Mouse (Mus musculus): ENCODE measurements around the gene Zbtb40. TPM values are rescaled to one million over a fixed set of nuclear protein-coding genes. Genes with fewer than 3 reads are reported as not detected.

Zbtb40 gene
- total RNA-seq, 2 experiments from 2014 or later = 7.9 to 8.1 TPM

- no peak for DNase-seq (ENCODE audit: low spot score)
These were observed 15.3 kb downstream of the Zbtb40 start for GRCm38 (mm10) chr4:137033115-137033887.

GRCm38 (mm10) chr4:137032456-137032855 is 16.1 kb downstream of the Zbtb40 start:
- DNase-seq (ENCODE audit: low spot score) = no peak

GRCm38 (mm10) chr4:137031319-137031718 is 17.3 kb downstream of the Zbtb40 start:
- DNase-seq (ENCODE audit: low spot score) = no peak

DNA sequence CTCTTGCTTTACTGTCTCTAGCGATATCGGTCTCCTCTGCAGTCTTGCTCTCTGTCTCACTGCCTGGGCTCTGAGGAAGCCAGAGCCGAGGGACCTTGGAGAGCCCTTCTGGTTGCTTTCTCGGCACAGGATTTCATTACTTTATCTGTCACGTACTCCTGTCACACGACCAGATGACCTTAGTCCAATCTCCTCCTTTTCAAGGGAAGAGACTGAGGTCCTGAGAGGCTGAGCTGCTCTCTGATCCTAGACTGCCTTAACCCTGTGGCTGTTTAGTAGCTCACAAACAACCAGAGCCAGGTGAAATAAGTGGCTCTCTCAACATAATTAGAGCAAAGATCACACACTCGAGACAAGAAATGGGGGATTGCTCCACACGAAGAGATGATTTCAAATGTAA is 19.3 kb downstream of the Zbtb40 start:
- no peak for DNase-seq (ENCODE audit: low spot score)

- DNase-seq (ENCODE audit: low spot score) = no peak
These were observed 21.6 kb downstream of the Zbtb40 start for GRCm38 (mm10) chr4:137027051-137027450.

- no peak for DNase-seq (ENCODE audit: low spot score)
These were observed 23.0 kb downstream of the Zbtb40 start for GRCm38 (mm10) chr4:137025570-137025969.

GRCm38 (mm10) chr4:137025133-137025532 is 23.5 kb downstream of the Zbtb40 start:
- DNase-seq (ENCODE audit: low spot score) = no peak

GRCm38 (mm10) chr4:137020065-137020464 is 28.5 kb downstream of the Zbtb40 start:
- no peak for DNase-seq (ENCODE audit: low spot score)

GRCm38 (mm10) chr4:137015934-137016333 is 32.7 kb downstream of the Zbtb40 start:
- DNase-seq (ENCODE audit: low spot score) = no peak

DNA sequence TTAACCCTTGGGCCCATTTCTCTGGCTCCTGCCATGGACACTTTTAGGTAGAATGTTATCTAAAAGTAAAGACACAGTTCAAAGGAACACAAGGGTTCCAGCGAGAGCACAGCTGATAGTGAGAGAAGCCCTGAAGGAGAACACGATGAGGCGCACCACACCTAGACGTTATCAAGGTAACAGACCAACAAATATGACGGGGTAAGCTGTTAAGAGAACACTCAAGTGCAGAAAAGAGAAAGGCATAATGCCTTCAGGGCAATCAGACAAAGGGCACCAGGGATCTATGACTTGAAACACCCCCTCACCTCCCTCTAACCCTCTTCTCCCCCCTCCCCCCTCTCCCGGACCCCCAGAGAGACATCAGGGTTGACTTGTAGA is 33.1 kb downstream of the Zbtb40 start:
- DNase-seq (ENCODE audit: low spot score) = no peak

GRCm38 (mm10) chr4:137014654-137015475 is 33.7 kb downstream of the Zbtb40 start:
- DNase-seq (ENCODE audit: low spot score) = peak; percentile 8

GRCm38 (mm10) chr4:137014124-137014523 is 34.5 kb downstream of the Zbtb40 start:
- DNase-seq (ENCODE audit: low spot score) = no peak

GRCm38 (mm10) chr4:137006966-137007365 is 41.6 kb downstream of the Zbtb40 start:
- DNase-seq (ENCODE audit: low spot score) = no peak

GRCm38 (mm10) chr4:137001825-137002224 is 46.8 kb downstream of the Zbtb40 start:
- DNase-seq (ENCODE audit: low spot score) = no peak

DNA sequence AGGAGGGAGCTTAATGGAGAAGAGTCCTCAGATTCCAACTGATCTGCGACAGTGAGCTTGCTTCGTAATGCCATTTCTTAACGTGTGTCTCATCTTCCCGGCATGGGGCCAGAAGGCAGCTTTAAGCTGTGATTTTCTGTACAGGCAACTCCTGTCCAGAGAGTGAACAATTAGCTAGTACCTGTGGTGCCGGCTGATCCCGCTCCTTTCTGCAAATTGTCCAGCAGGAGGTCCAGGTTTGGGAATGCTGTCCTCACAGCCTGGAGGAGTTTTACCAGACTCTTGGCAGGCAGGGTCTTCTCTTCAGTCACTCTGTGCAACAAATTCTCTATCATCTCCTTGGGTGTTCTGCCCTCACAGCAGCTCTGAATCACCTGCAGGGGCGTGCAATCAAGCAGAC is 47.6 kb downstream of the Zbtb40 start:
- DNase-seq (ENCODE audit: low spot score) = no peak

DNA sequence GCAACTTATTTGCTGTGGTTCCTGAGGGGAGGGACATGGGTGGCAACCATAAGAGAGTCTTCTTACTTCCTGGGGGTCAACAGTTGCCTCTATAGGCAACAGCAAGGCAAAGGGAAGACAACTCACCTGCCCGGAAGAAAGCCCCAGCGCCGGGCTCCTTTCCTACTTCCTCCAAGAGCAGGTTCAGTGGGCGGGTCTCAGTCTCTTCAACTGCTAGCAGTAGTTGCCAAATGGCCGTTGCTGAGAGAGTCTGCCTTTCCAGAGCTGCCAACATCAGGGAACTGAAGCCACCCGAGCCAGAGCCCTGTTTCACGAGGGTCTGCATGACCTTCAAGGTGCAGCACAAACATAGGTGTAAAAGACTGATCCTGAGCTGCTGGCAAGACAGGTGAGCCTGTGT is 50.2 kb downstream of the Zbtb40 start:
- DNase-seq (ENCODE audit: low spot score) = no peak

GRCm38 (mm10) chr4:136997723-136998345 is 50.8 kb downstream of the Zbtb40 start:
- DNase-seq (ENCODE audit: low spot score) = no peak

DNA sequence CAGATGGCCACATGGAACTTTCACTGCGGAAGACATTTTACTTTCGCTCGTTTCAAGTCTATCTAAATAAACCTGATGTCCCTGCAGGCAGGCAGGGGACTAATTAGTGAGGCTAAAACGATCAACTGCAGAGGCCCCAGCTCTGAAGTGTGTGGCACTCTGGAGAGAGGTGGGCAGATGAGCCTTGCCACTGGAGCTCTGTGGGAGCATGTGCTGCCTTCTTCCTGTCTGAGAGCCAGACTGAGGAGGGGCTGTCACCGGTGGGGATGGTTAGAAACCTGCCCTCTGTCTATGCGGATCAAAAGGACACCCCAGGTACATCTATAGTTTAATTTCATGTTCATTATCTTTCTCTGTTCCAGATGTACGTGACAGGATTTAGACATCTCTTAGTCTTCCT is 51.7 kb downstream of the Zbtb40 start:
- no peak for DNase-seq (ENCODE audit: low spot score)

DNA sequence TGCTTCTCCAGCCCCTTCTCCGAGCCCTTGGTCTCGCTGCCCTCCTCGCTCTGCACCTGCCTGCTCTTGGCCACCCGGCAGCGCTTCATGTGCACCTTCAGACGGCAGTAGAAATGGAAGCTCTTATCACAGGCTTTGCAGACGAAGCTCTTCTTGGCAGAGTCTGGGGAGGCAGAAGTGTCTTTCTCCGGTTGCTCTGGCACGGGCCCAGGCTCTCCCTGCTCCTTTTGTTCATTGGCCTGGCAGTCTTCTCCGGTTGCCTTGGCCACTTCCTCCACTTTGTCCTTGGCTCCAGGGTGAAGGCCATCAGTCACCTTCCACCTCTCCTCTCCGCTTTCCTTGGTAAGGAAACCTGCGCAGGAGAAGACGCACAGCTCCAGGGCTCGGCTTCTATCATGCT is 53.2 kb downstream of the Zbtb40 start:
- DNase-seq (ENCODE audit: low spot score) = no peak

DNA sequence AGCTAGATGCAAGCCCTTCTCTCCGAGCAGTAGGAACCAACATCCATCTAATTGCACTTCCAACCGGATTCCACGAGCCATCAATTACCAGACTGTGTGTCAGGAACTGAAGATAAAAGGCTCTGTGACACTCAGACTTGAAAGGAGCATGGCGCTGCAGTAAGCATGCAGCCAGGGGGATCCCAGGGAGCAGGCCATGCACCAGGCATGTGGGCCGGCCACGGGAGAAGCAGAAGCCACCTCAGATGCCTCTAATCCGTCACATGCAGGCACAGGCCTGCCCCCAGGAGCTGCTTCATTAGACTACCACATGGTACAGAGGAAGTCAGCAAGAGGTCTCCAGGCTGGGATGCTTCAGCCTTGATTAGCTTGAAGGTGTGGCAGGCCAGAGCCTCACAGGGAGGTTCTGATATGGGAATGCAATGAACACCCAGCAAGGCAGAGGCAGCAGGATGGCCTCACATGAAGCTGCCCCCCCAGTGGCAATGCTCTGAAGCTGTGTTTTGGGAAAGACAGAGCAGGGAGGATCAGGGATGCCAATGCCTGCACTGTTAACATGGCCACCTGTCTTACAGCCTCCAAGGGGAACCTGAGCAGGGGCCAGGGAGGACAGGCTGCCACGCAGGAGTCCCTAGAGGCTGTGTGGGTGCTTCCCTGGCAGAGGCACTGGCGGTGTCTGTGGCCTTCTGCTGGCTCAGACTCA is 66.5 kb downstream of the Zbtb40 start:
- no peak for DNase-seq (ENCODE audit: low spot score)

GRCm38 (mm10) chr4:136981347-136981746 is 67.3 kb downstream of the Zbtb40 start:
- peak; percentile 7 for DNase-seq (ENCODE audit: low spot score)

DNA sequence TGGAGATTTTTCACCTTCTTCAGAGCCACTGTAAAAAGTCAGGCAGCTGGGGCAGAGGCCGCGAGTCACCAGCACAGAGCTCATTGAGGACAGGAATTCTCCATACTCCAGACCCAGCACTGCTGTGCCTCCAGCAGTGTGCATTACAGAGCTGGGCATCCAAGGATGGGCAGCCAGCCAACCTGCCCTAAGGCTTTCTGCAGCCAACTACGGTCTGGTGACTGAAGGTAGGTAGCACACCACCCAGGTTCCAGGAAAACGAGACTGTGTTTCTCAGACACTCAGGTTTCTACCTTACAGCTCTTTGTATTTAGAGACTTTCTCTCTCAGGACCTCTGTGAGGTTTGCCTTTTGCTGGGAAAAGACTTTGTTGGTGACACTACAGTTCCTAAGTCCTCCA is 67.7 kb downstream of the Zbtb40 start:
- DNase-seq (ENCODE audit: low spot score) = no peak
